Mouse (Mus musculus): Measurements from ENCODE around the gene Cd5. TPM values are rescaled to one million over a fixed set of nuclear protein-coding genes. Genes with fewer than 3 reads are reported as not detected.

The Cd5 gene
- polyA plus RNA-seq, 1 experiment from 2014 or later: not detected

DNA sequence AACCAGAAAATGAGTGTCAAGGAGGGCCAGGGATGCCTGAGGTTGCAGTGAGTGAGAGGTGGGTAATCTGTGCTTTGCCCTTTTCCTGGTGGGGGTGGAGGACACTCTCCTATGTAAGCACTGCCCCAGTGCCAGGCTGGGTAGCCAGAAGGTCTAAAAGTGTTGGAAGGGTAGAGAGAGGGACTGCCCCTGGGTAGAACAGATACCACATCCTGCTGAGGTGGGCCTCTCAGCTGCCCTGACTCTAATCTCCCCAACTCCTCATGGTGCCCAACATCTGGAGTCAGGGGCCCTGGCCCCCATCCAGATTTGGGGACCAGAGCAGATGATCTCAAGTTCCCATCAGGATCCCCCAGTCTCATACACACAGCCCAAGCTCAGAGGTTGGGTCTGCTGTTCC is 18.3 kb upstream of the Cd5 start:
- Histone ChIP-seq H3K4me2 (no peak overlapping the region), H3K27me3 (replicated peaks) (no peaks in the 10 kb centered on the region; the same call in 1 of the 2 replicates), H3K9ac (no peak overlapping the region), H3K4me3 (no peak overlapping the region), H3K9me3 (replicated peaks) (no peaks in the 10 kb centered on the region), H3K4me1 (0 out of 2 replicates have a peak, but pooled peaks cover 3% of the 10 kb centered on the region), H3K36me3 (no peaks in the 10 kb centered on the region), H3K27ac (no peak overlapping the region)
- no peak for ATAC-seq

DNA sequence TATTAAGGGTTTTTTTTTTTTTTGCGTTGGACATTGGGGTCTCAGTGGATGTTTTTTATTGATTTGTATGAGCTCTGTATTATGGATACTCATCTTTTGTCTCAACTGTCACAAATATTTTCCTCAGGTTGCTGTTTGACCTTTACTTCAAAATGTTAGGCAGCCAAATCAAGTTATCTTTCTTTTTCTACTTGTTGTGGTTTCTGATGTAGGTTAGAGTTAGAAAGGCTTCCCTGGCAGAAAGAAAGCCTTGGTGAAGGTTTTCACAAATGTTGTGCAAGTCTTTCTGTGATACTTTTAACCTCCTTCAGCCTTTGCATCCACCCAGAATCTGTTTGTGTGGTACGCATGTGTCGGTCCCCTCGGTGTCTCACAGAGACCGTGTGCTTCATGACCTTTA is 13.8 kb upstream of the Cd5 start:
- Histone ChIP-seq H3K27ac (no peak overlapping the region), H3K4me3 (no peak overlapping the region), H3K36me3 (no peaks in the 10 kb centered on the region), H3K9ac (no peak overlapping the region), H3K4me1 (no peaks in the 10 kb centered on the region), H3K27me3 (replicated peaks) (no peaks in the 10 kb centered on the region; the same call in 1 of the 2 replicates), H3K9me3 (replicated peaks) (no peaks in the 10 kb centered on the region), H3K4me2 (no peak overlapping the region)
- no peak for ATAC-seq
- WGBS (ENCODE audit: insufficient replicate concordance): 88% methylated on average over 5 of the region's 5 CpGs

DNA sequence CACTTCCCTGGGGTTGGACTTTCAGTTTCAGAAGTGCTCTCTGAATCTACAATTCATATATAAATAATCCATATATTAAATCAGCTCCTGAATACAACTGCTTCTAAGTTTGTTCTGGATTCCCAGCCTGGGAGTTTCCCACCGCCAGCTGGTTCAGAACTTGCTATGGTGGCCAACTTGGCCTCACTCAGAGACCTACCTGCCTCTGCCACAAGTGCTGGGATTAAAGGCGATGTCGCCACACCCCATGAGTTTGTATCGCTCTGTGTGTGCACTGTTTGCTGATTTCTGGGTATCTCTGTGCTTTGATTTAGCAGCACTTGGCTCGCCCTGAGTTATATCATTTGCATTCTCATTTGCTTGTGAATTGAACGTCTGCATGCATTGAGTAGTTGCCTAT is 13.3 kb upstream of the Cd5 start:
- no peak overlapping the region for H3K4me3 ChIP-seq
- H3K27ac ChIP-seq: no peak overlapping the region
- ATAC-seq: no peak
- no peaks in the 10 kb centered on the region for H3K9me3 ChIP-seq (replicated peaks)
- no peak overlapping the region for H3K4me2 ChIP-seq
- 69% methylated on average over 6 of the region's 6 CpGs for WGBS (ENCODE audit: insufficient replicate concordance)
- H3K4me1 ChIP-seq: no peaks in the 10 kb centered on the region
- no peak overlapping the region for H3K9ac ChIP-seq
- no peaks in the 10 kb centered on the region for H3K36me3 ChIP-seq
- no peaks in the 10 kb centered on the region; the same call in 1 of the 2 replicates for H3K27me3 ChIP-seq (replicated peaks)

DNA sequence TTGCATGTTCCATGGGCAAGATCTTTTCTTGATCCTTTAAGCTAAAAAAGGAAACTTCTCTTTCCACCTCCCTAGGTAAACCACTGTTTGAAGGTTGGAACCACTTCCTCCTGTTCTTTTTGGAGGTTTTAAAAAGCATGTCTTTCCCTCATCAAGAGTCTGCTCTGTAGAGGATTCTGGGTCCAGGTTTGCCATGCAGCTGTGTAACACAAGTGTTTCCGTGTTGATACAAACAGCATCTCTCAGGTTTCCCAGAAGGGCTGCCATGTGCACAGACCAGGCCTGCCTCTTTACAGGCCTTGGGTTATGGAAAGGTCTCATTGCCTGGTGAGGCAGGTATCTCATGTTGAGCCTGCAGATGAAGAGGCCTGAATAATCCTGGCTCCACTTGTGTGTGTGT is 12.8 kb upstream of the Cd5 start:
- no peak overlapping the region for H3K4me2 ChIP-seq
- no peaks in the 10 kb centered on the region; the same call in 1 of the 2 replicates for H3K27me3 ChIP-seq (replicated peaks)
- no peaks in the 10 kb centered on the region for H3K4me1 ChIP-seq
- H3K9me3 ChIP-seq (replicated peaks): no peaks in the 10 kb centered on the region
- H3K4me3 ChIP-seq: no peak overlapping the region
- no peak overlapping the region for H3K27ac ChIP-seq
- no peak overlapping the region for H3K9ac ChIP-seq
- 63% methylated on average over 1 of the region's 1 CpGs for WGBS (ENCODE audit: insufficient replicate concordance)
- ATAC-seq: no peak
- no peaks in the 10 kb centered on the region for H3K36me3 ChIP-seq

DNA sequence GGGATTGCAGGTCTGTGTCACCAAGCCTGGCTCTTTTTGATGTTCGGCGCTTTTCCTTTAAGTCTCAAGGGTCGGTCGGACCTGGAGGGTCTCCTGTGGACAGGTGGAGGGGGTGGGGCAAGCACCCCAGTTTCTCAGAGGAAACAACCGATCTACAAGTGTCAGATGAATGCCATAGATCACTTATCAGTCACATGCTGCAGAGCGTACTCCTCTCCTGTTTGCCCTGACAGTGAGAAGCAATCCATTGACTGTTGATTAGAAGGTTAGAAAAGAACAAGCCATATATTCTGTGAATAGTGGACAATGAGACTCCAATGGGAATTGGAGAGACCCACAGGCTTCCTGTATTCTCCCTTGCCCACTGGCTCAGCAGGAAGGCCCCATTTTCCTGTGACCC is 11.4 kb upstream of the Cd5 start:
- H3K27ac ChIP-seq: no peak overlapping the region
- H3K9me3 ChIP-seq (replicated peaks): no peaks in the 10 kb centered on the region
- H3K27me3 ChIP-seq (replicated peaks): no peaks in the 10 kb centered on the region; the same call in 1 of the 2 replicates
- H3K9ac ChIP-seq: no peak overlapping the region
- 60% methylated on average over 6 of the region's 6 CpGs for WGBS (ENCODE audit: insufficient replicate concordance)
- no peaks in the 10 kb centered on the region for H3K36me3 ChIP-seq
- H3K4me1 ChIP-seq: no peaks in the 10 kb centered on the region
- no peak for ATAC-seq
- H3K4me3 ChIP-seq: no peak overlapping the region
- H3K4me2 ChIP-seq: no peak overlapping the region

DNA sequence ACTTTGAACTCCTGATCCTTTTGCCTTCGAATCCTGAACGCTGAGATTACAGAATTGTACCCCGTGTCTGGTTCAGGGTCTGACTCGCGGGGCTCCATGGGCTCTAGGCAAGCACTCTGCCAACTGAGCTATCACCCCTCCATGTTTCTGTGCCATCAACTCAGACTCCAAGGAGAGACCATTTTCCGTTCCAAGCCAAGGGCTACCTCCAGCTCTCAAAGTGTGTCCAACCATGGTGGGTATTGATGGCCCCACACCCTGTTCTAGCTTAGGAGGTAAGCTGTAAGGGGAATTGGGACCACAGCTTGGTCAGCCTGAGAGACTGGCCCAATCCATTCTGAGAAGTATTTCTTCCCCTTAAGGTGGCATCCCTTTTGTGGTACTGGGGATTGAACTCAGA is 10.5 kb upstream of the Cd5 start:
- H3K4me3 ChIP-seq: no peak overlapping the region
- WGBS (ENCODE audit: insufficient replicate concordance): 77% methylated on average over 6 of the region's 6 CpGs
- no peak overlapping the region for H3K9ac ChIP-seq
- no peak overlapping the region for H3K27ac ChIP-seq
- no peak overlapping the region for H3K4me2 ChIP-seq
- no peak for ATAC-seq
- H3K9me3 ChIP-seq (replicated peaks): no peaks in the 10 kb centered on the region
- no peaks in the 10 kb centered on the region for H3K4me1 ChIP-seq
- no peaks in the 10 kb centered on the region; the same call in 1 of the 2 replicates for H3K27me3 ChIP-seq (replicated peaks)
- no peaks in the 10 kb centered on the region for H3K36me3 ChIP-seq

DNA sequence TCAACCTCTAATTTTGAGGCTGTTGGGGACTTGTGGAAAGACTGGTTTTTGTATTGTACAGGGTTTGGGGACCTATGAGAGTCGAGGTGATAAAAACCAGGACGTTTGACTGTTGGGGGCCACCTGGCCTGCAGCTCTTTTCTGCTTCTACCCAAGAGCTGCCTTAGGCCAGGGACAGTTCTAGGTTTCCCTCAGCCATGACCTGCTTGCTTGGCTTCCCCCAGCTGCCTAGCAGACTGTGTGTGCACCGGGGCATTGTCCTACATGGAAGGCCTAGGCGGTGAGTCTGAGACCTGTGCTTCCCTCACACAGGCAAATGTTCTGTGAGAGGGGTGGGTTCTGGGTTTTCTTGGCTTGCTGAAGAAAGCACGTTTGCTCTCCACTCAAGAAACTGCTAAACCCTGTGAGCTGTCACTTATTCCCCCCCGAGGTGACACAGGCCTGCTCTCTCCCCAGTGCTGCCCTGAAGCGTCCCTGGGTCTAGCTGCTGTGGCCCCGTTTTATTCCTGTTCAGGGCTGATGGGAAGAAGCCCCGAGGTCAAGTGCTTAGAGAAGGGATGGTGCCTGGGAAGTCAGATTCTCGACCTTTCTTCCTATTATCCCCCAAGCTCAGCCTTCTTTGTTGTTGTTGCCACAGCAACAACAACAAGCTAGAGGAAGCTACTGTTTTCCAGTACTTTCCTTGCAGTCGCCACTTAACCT is 9.8 kb upstream of the Cd5 start:
- no peak overlapping the region for H3K27ac ChIP-seq
- 50% methylated on average over 11 of the region's 11 CpGs for WGBS (ENCODE audit: insufficient replicate concordance)
- ATAC-seq: no peak

DNA sequence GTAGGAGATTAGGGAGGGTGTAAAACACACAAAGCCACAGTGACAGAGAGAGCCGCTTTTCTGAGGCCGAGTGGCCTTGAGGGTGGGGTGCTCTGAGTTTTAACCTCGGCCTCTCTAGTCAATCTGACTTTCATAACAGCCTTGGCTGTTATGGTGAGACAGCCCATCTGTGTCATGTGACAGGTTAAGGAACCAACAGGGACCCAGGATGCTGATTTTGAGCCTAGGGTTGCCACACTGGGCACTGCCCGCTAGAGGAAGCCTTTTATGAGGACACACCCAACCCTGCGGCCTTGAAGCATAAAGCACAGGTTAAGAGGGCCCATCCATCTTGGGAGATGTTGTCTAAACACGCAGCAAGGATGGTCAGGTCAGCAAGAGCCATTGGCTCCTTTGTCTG is 8.9 kb upstream of the Cd5 start:
- H3K27ac ChIP-seq: no peak overlapping the region
- no peaks in the 10 kb centered on the region for H3K4me1 ChIP-seq
- 60% methylated on average over 6 of the region's 6 CpGs for WGBS (ENCODE audit: insufficient replicate concordance)
- H3K27me3 ChIP-seq (replicated peaks): no peaks in the 10 kb centered on the region
- H3K9ac ChIP-seq: no peak overlapping the region
- no peak overlapping the region for H3K4me2 ChIP-seq
- no peaks in the 10 kb centered on the region for H3K9me3 ChIP-seq (replicated peaks)
- no peaks in the 10 kb centered on the region for H3K36me3 ChIP-seq
- no peak for ATAC-seq
- H3K4me3 ChIP-seq: no peak overlapping the region

More for the DNA sequence above, 9.8 kb upstream of the Cd5 start:
- Histone ChIP-seq H3K9ac (no peak overlapping the region), H3K27me3 (replicated peaks) (no peaks in the 10 kb centered on the region), H3K36me3 (no peaks in the 10 kb centered on the region), H3K4me1 (no peaks in the 10 kb centered on the region), H3K4me3 (no peak overlapping the region), H3K4me2 (no peak overlapping the region), H3K9me3 (replicated peaks) (no peaks in the 10 kb centered on the region)

DNA sequence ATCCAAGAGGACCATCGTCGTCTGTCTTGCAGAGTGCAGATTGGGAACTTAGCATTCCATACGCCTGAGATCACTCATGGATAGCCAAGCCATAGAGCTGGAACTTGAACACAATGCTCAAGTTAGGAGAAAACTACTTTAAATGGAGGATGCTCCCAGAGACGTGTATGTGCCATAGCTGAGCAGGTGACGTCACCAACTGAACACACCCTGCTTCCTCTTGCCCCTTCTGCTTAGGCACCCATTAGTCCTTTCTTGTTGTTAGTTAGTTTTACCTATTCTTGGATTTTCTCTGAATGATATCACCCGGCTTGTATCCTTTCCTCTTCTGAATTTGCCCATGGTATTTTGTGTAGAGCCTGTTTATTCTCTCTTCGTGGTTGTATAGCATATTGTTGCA is 8.4 kb upstream of the Cd5 start:
- no peak for ATAC-seq
- Histone ChIP-seq H3K36me3 (no peaks in the 10 kb centered on the region), H3K9me3 (replicated peaks) (no peaks in the 10 kb centered on the region), H3K4me3 (no peak overlapping the region), H3K9ac (no peak overlapping the region), H3K27me3 (replicated peaks) (no peaks in the 10 kb centered on the region), H3K27ac (no peak overlapping the region), H3K4me2 (no peak overlapping the region), H3K4me1 (no peaks in the 10 kb centered on the region)
- WGBS (ENCODE audit: insufficient replicate concordance): 69% methylated on average over 7 of the region's 7 CpGs

DNA sequence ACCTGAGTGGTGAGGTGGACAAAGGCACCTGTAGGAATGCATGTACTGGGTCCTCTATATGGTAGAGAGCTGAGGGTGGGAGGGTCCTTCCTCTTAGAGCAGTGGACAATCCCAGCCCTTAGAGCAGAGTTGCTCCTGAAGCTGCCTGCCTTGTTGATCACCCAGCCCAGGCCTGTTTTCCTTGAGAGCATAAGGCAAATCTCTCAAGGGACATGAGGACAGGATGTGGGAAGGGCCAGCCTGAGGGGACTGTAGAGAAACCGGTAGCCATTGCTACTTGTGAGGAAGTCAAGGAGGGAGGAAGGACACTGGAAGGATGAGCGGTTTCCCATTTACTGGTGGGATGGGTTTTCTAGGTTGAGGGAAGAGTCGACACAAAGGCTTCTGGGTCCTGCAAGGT is 3.8 kb upstream of the Cd5 start:
- no peak for ATAC-seq
- Histone ChIP-seq H3K9me3 (replicated peaks) (no peaks in the 10 kb centered on the region), H3K9ac (no peak overlapping the region), H3K27me3 (replicated peaks) (no peaks in the 10 kb centered on the region), H3K4me3 (no peak overlapping the region), H3K4me2 (no peak overlapping the region), H3K4me1 (0 out of 2 replicates have a peak, but pooled peaks cover 7% of the 10 kb centered on the region), H3K36me3 (no peaks in the 10 kb centered on the region), H3K27ac (no peak overlapping the region)
- 32% methylated on average over 3 of the region's 3 CpGs for WGBS (ENCODE audit: insufficient replicate concordance)

DNA sequence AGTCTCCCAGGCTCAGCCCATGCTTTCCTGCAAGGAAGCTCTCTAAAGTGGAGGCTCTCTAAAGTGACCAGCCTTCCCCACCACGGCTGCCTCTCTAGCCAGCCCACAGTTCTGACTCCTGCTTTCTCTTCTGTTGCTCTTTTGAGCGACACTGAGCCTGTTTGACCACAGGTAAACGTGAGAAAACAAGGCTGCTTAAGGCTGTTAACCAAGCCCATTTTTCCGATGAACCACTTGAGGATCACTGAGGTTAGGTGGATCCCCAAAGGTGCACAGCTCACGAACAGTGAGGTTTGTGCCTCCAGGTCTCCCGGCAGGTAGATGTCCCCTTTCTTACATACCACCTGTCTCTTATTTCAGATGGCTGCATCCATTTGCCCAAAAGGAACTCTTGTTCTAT is 3.3 kb upstream of the Cd5 start:
- WGBS (ENCODE audit: insufficient replicate concordance): 54% methylated on average over 6 of the region's 6 CpGs
- no peak overlapping the region for H3K27ac ChIP-seq
- H3K9me3 ChIP-seq (replicated peaks): no peaks in the 10 kb centered on the region
- no peaks in the 10 kb centered on the region for H3K27me3 ChIP-seq (replicated peaks)
- no peaks in the 10 kb centered on the region for H3K36me3 ChIP-seq
- H3K4me2 ChIP-seq: no peak overlapping the region
- no peak for ATAC-seq
- no peak overlapping the region for H3K9ac ChIP-seq
- 0 out of 2 replicates have a peak, but pooled peaks cover 7% of the 10 kb centered on the region for H3K4me1 ChIP-seq
- H3K4me3 ChIP-seq: no peak overlapping the region

DNA sequence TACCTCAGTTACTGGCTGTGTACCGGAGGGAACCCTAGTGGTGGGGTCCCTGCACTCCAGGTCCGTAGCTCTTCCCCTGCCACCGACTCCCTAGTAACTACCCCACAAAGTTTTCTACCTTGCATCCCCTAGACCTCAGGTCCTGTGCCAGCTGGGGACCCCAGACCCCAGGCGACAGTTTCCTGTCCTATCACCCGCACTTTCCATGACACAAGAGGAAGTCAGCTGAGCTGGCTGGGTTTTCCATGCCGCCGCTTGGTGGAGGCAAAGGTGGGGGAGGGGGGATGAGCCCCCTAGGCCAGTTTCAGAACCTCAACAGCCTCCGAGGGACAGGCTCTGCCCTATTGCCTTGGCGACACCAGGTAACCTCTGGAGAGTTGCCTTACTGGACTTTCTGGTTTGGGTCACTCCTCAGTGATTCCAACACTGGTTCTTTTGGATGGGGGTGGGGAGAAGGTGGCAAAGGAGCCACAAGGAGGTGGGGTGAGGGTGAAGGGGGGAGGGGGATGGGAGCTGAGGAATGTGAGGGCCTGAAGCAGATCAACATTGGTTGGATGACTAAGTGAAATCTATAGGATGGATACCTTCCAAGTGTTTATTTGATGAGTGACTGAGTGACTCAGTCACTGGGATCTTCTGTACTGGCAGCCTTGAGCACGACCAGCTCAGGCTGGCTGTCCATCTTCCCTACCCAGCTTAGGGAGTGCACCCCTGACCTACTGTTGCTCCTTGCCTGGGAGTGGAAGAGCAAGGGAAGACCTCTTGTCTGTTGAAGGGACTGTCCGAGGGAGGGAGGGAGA is 2.0 kb upstream of the Cd5 start:
- no peak for ATAC-seq
- WGBS (ENCODE audit: insufficient replicate concordance): 15% methylated on average over 11 of the region's 11 CpGs
- Histone ChIP-seq H3K4me1 (0 out of 2 replicates have a peak, but pooled peaks cover 7% of the 10 kb centered on the region), H3K9ac (no peak overlapping the region), H3K4me2 (no peak overlapping the region), H3K27ac (no peak overlapping the region), H3K27me3 (replicated peaks) (no peaks in the 10 kb centered on the region), H3K9me3 (replicated peaks) (no peaks in the 10 kb centered on the region), H3K36me3 (no peaks in the 10 kb centered on the region), H3K4me3 (no peak overlapping the region)
